Mouse (Mus musculus): ENCODE results near the gene Gm5930.
"Not testable (repeated sequence)": the region's sequence is repeated elsewhere in the genome, so short reads cannot be mapped to it uniquely, and the experiment has no call there.

- TF ChIP-seq REST (IDR thresholded peaks at IDR 0.05; ENCODE audit: insufficient read depth, insufficient read length); E2F4 (IDR thresholded peaks at IDR 0.05; ENCODE audit: insufficient read depth); POLR2A (IDR thresholded peaks at IDR 0.05; ENCODE audit: insufficient read length, low read depth): not testable (repeated sequence)
Observed at GRCm38 (mm10) chr14:44384233-44384632, 45.8 kb upstream of the Gm5930 start.

Measured in myocyte (in vitro differentiated cells).